Mouse (Mus musculus): ENCODE measurements at regions not wholly inside any gene's neighbourhood (a gene's known extent, or its start where the extent isn't known, plus 50 kb on each side); places are given as distances from the start of the nearest gene placed in this dataset.

GRCm38 (mm10) chr10:103641162-103641561 is 273.6 kb downstream of the Slc6a15 start:
- Histone ChIP-seq H3K9me3 (replicated peaks; ENCODE audit: control insufficient read depth, low read length) (no peaks in the 10 kb centered on the region), H3K36me3 (replicated peaks; ENCODE audit: control insufficient read depth, insufficient read depth, low read length) (no peaks in the 10 kb centered on the region), H3K4me3 (ENCODE audit: low read depth, low read length) (no peak overlapping the region), H3K4me1 (ENCODE audit: control insufficient read depth, insufficient read depth) (no peaks in the 10 kb centered on the region), H3K4me2 (ENCODE audit: low read depth, low read length) (no peak overlapping the region), H3K27ac (ENCODE audit: low read depth) (no peak overlapping the region), H3K9ac (replicated peaks; ENCODE audit: low read depth, low read length) (no peak overlapping the region), H3K27me3 (ENCODE audit: control insufficient read depth, insufficient read depth, low read length) (no peaks in the 10 kb centered on the region)
- no peak for ATAC-seq (ENCODE audit: insufficient read depth, low read depth)
- no peak for DNase-seq (ENCODE audit: low spot score)
- TF ChIP-seq EP300 (IDR thresholded peaks at IDR 0.05; ENCODE audit: low read depth) = no peak
- no peak for TF ChIP-seq CTCF (IDR thresholded peaks at IDR 0.05; ENCODE audit: low read depth)
- 63% methylated on average over 2 of the region's 2 CpGs for WGBS

GRCm38 (mm10) chr10:103649848-103650247 is 282.3 kb downstream of the Slc6a15 start:
- Histone ChIP-seq H3K4me2 (ENCODE audit: low read depth, low read length) (no peak overlapping the region), H3K36me3 (replicated peaks; ENCODE audit: control insufficient read depth, insufficient read depth, low read length) (no peaks in the 10 kb centered on the region), H3K4me3 (ENCODE audit: low read depth, low read length) (no peak overlapping the region), H3K9ac (replicated peaks; ENCODE audit: low read depth, low read length) (no peak overlapping the region), H3K27me3 (ENCODE audit: control insufficient read depth, insufficient read depth, low read length) (no peaks in the 10 kb centered on the region), H3K27ac (ENCODE audit: low read depth) (no peak overlapping the region), H3K9me3 (replicated peaks; ENCODE audit: control insufficient read depth, low read length) (no peaks in the 10 kb centered on the region), H3K4me1 (ENCODE audit: control insufficient read depth, insufficient read depth) (no peaks in the 10 kb centered on the region)
- TF ChIP-seq EP300 (IDR thresholded peaks at IDR 0.05; ENCODE audit: low read depth) (no peak), CTCF (IDR thresholded peaks at IDR 0.05; ENCODE audit: low read depth) (no peak)
- DNase-seq (ENCODE audit: low spot score) (no peak), ATAC-seq (ENCODE audit: insufficient read depth, low read depth) (no peak)
- WGBS = 59% methylated on average over 3 of the region's 3 CpGs

DNA sequence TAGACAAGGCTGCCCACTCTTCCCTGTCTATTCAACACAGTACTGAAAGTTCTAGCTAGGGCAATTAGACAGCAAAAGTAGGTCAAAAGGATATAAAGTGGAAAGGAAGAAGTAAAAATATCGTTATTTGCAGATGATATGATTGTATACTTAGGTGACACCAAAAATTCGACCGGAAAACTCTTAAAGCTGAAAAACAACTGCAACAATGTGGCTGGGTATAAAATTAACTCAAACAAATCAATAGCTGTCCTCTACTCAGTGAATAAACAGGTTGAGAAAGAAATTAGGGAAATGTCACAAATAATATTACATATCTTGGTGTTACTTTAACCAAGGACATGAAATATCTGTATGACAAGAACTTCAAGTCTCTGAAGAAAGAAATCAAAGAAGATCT is 305.5 kb downstream of the Slc6a15 start:
- H3K27me3 ChIP-seq (ENCODE audit: control insufficient read depth, insufficient read depth, low read length) = no peaks in the 10 kb centered on the region
- H3K4me2 ChIP-seq (ENCODE audit: low read depth, low read length) = no peak overlapping the region
- H3K36me3 ChIP-seq (replicated peaks; ENCODE audit: control insufficient read depth, insufficient read depth, low read length) = no peaks in the 10 kb centered on the region
- H3K27ac ChIP-seq (ENCODE audit: low read depth) = no peak overlapping the region
- DNase-seq (ENCODE audit: low spot score) = no peak
- 64% methylated on average over 3 of the region's 3 CpGs for whole genome bisulfite sequencing
- no peaks in the 10 kb centered on the region for H3K9me3 ChIP-seq (replicated peaks; ENCODE audit: control insufficient read depth, low read length)
- ATAC-seq (ENCODE audit: insufficient read depth, low read depth) = no peak
- no peak overlapping the region for H3K4me3 ChIP-seq (ENCODE audit: low read depth, low read length)
- H3K4me1 ChIP-seq (ENCODE audit: control insufficient read depth, insufficient read depth) = no peaks in the 10 kb centered on the region
- TF ChIP-seq CTCF (IDR thresholded peaks at IDR 0.05; ENCODE audit: low read depth) (no peak), EP300 (IDR thresholded peaks at IDR 0.05; ENCODE audit: low read depth) (no peak)
- no peak overlapping the region for H3K9ac ChIP-seq (replicated peaks; ENCODE audit: low read depth, low read length)

DNA sequence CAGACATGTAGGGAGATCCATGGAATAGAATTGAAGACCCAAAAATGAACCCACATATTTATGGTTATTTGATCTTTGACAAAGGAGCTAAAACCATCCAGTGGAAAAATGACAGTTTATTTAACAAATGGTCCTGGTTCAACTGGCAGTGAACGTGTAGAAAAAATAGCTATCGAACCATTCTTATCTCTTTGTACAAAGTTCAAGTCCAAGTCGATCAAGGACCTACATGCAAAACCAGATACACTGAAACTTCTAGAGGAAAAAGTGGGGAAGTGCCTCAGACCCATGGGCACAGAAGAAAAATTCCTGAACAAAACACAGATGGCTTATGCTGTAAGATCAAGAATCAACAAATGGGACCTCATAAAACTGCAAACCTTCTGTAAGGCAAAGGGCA is 306.2 kb downstream of the Slc6a15 start:
- Histone ChIP-seq H3K36me3 (replicated peaks; ENCODE audit: control insufficient read depth, insufficient read depth, low read length) (no peaks in the 10 kb centered on the region), H3K9me3 (replicated peaks; ENCODE audit: control insufficient read depth, low read length) (no peaks in the 10 kb centered on the region), H3K27me3 (ENCODE audit: control insufficient read depth, insufficient read depth, low read length) (no peaks in the 10 kb centered on the region), H3K9ac (replicated peaks; ENCODE audit: low read depth, low read length) (no peak overlapping the region), H3K4me2 (ENCODE audit: low read depth, low read length) (no peak overlapping the region), H3K4me1 (ENCODE audit: control insufficient read depth, insufficient read depth) (no peaks in the 10 kb centered on the region), H3K4me3 (ENCODE audit: low read depth, low read length) (no peak overlapping the region), H3K27ac (ENCODE audit: low read depth) (no peak overlapping the region)
- 66% methylated on average over 3 of the region's 3 CpGs for WGBS
- ATAC-seq (ENCODE audit: insufficient read depth, low read depth) = no peak
- no peak for DNase-seq (ENCODE audit: low spot score)
- TF ChIP-seq EP300 (IDR thresholded peaks at IDR 0.05; ENCODE audit: low read depth) = no peak
- TF ChIP-seq CTCF (IDR thresholded peaks at IDR 0.05; ENCODE audit: low read depth) = no peak

- Histone ChIP-seq H3K4me3 (ENCODE audit: low read depth, low read length) (no peak overlapping the region), H3K4me1 (ENCODE audit: control insufficient read depth, insufficient read depth) (no peaks in the 10 kb centered on the region), H3K36me3 (replicated peaks; ENCODE audit: control insufficient read depth, insufficient read depth, low read length) (no peaks in the 10 kb centered on the region), H3K4me2 (ENCODE audit: low read depth, low read length) (no peak overlapping the region), H3K27me3 (ENCODE audit: control insufficient read depth, insufficient read depth, low read length) (no peaks in the 10 kb centered on the region), H3K9me3 (replicated peaks; ENCODE audit: control insufficient read depth, low read length) (no peaks in the 10 kb centered on the region), H3K27ac (ENCODE audit: low read depth) (no peak overlapping the region), H3K9ac (replicated peaks; ENCODE audit: low read depth, low read length) (no peak overlapping the region)
- ATAC-seq (ENCODE audit: insufficient read depth, low read depth) (no peak), DNase-seq (ENCODE audit: low spot score) (no peak)
- WGBS = 18% methylated on average over 2 of the region's 2 CpGs
- no peak for TF ChIP-seq CTCF (IDR thresholded peaks at IDR 0.05; ENCODE audit: low read depth)
- no peak for TF ChIP-seq EP300 (IDR thresholded peaks at IDR 0.05; ENCODE audit: low read depth)
Measured at GRCm38 (mm10) chr10:103692682-103693081, 325.1 kb downstream of the Slc6a15 start.

DNA sequence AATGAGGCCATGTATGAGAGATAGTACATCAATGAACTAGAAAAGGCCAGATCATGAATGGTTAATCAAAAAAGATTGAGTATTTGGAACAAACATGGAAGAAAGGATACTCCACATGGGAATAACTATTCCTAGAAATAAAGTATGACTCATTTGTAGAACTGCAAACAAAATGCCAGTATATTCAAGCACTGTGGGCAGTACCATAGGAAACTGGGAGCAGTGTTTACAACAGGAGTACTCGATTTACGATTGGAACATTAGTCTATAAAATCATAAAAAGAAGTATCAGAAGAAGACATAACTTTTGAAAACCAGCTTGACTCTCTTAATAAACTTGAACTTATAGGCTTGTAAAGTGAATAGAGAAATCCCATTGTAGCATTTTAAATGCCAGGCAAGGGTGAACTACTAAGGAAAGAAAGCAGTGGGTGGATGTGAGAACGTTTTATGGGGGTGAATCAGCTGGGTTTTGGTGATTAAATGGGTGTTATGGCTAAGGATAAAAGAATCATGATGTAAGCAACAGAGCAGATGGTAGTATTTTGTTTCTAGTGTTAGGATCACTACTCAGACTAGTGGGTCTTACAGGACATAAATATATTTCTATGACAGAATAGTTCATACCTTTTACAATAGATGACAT is 347.6 kb downstream of the Slc6a15 start:
- Histone ChIP-seq H3K9me3 (replicated peaks; ENCODE audit: control insufficient read depth, low read length) (no peaks in the 10 kb centered on the region), H3K36me3 (replicated peaks; ENCODE audit: control insufficient read depth, insufficient read depth, low read length) (no peaks in the 10 kb centered on the region), H3K4me2 (ENCODE audit: low read depth, low read length) (no peak overlapping the region), H3K27ac (ENCODE audit: low read depth) (no peak overlapping the region), H3K4me3 (ENCODE audit: low read depth, low read length) (no peak overlapping the region), H3K9ac (replicated peaks; ENCODE audit: low read depth, low read length) (no peak overlapping the region), H3K4me1 (ENCODE audit: control insufficient read depth, insufficient read depth) (no peaks in the 10 kb centered on the region), H3K27me3 (ENCODE audit: control insufficient read depth, insufficient read depth, low read length) (no peaks in the 10 kb centered on the region)
- no peak for DNase-seq (ENCODE audit: low spot score)
- no peak for ATAC-seq (ENCODE audit: insufficient read depth, low read depth)
- TF ChIP-seq EP300 (IDR thresholded peaks at IDR 0.05; ENCODE audit: low read depth) = no peak
- no peak for TF ChIP-seq CTCF (IDR thresholded peaks at IDR 0.05; ENCODE audit: low read depth)
- WGBS = 59% methylated on average over 3 of the region's 3 CpGs

Measured in heart, postnatal 0 days (tissue).